Mouse (Mus musculus) testis, adult 2 months (tissue): Measurements from ENCODE around the gene Ddx25.

Experiments
- CTCF ChIP-seq: fragments of 200-500 bp; IDR thresholded peaks from 2 replicates; pipeline ENCODE4 v1.5.1; 2012; ENCODE audit warnings: low read depth, mild to moderate bottlenecking, inconsistent platforms, low read length, moderate library complexity; ENCODE audit not compliant: control insufficient read depth, insufficient read depth, insufficient replicate concordance
- POLR2A ChIP-seq: fragments of 200-500 bp; IDR thresholded peaks from 2 replicates; pipeline ENCODE4 v1.6.1; 2012; ENCODE audit warnings: low read depth, mild to moderate bottlenecking, inconsistent platforms, low read length, moderate library complexity; ENCODE audit not compliant: control insufficient read depth

GRCm38 (mm10) chr9:35541941-35542340 is 16.4 kb downstream of the Ddx25 start:
- TF ChIP-seq CTCF (no peak), POLR2A (no peak)
